Mouse (Mus musculus) gastrocnemius, postnatal 4 days (tissue): ENCODE results near the gene Prdm2. TPM values are rescaled to one million over a fixed set of nuclear protein-coding genes. Genes with fewer than 3 reads are reported as not detected.

ENCODE experiments used
- DNase-seq, 2 experiments: peaks; one replicate each; pipeline ENCODE4 v3.0.0; 2021 to 2022; ENCODE audit warnings: low spot score in 2 of 2, mixed read lengths in 2 of 2
- microRNA-seq: library from miRNA; unstranded; fragments of <30 nt; microRNA quantifications from one replicate; pipeline ENCODE4 v1.2.0, GENCODE M21; 2021
- total RNA-seq, 2 experiments: library from RNA; stranded (reverse); gene quantifications; 2 replicates each; pipeline ENCODE4 v1.2.3; 2021

Prdm2 gene
- total RNA-seq, 2 experiments from 2014 or later, result 27.8 to 30.2 TPM

GRCm38 (mm10) chr4:143108552-143108951 is 104.2 kb downstream of the Prdm2 start:
- DNase-seq, result no peak

GRCm38 (mm10) chr4:143106971-143107370 is 105.8 kb downstream of the Prdm2 start:
- DNase-seq, result no peak

GRCm38 (mm10) chr4:143106566-143106965 is 106.2 kb downstream of the Prdm2 start:
- DNase-seq, result no peak

GRCm38 (mm10) chr4:143104739-143105138 is 108.1 kb downstream of the Prdm2 start:
- no peak for DNase-seq

GRCm38 (mm10) chr4:143103811-143104210 is 109.0 kb downstream of the Prdm2 start:
- no peak for DNase-seq

- no peak for DNase-seq
These were observed 112.6 kb downstream of the Prdm2 start for GRCm38 (mm10) chr4:143100157-143100556.

GRCm38 (mm10) chr4:143099288-143100039 is 113.3 kb downstream of the Prdm2 start:
- DNase-seq, result no peak

GRCm38 (mm10) chr4:143092082-143092701 is 120.6 kb downstream of the Prdm2 start:
- no peak for DNase-seq

- DNase-seq, result no peak
These were observed 122.2 kb downstream of the Prdm2 start for GRCm38 (mm10) chr4:143090551-143090950.

- peak in 1 of 2 experiments; percentile 11 for DNase-seq
These were observed 138.6 kb downstream of the Prdm2 start for GRCm38 (mm10) chr4:143074071-143074765.

- DNase-seq, result no peak
These were observed 141.0 kb downstream of the Prdm2 start for GRCm38 (mm10) chr4:143071791-143072190.

- no peak for DNase-seq
These were observed 145.8 kb downstream of the Prdm2 start for GRCm38 (mm10) chr4:143067006-143067405.

GRCm38 (mm10) chr4:143058765-143059344 is 153.9 kb downstream of the Prdm2 start:
- no peak for DNase-seq

Small RNAs within 50 kb of the gene (microRNA-seq; reads per million reads assigned to microRNA genes)
- 3.2 reads per million, percentile 9 among the genes with 10 or more reads in this experiment for gene Mir7021

Other genes starting within 250 kb of the Prdm2 start
- 10 to 100 TPM; 36.8 to 40.9 TPM for gene Pdpn, start 86.6 kb upstream of the Prdm2 start, total RNA-seq
- gene Lrrc38, start 136.8 kb upstream of the Prdm2 start, total RNA-seq, result 10 to 100 TPM; 11.2 to 12.2 TPM
- gene Pramel1, start 181.4 kb upstream of the Prdm2 start, total RNA-seq, result under 1 TPM; 0.16 to 0.20 TPM
- 10 to 100 TPM in 1 of 2 experiments, 1 to 10 TPM in 1; 9.3 to 13.7 TPM for gene Pramef8, start 199.4 kb upstream of the Prdm2 start, total RNA-seq
- gene Oog4, start 237.3 kb upstream of the Prdm2 start, total RNA-seq, result not detected